Mouse (Mus musculus): ENCODE data around the gene Cbx5.

DNA sequence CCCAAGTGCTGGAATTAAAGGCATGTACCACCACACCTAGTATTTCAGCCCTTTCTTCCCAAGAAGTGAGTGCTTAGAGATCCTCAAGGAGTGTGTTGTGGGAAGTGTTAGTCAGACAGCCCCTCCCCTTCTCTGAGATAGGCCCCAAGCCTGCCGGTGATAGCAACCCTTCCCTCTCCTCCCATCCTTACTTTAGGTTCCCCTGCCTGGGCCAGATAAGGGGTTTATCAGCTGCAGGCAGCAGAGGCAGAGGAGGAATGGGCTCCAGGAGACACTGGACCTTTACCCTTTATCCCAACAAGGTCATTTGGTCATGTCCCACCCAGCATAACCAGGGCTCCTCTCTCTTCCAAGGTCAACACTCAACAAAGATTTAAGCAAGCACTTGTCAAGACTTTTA is 12.0 kb upstream of the Cbx5 start:
- TF ChIP-seq CTCF (IDR thresholded peaks at IDR 0.05) (no peak), EP300 (IDR thresholded peaks at IDR 0.05) (no peak)

Data from lung, postnatal 0 days (tissue).